ENCODE assay signal across 8 mouse cellular contexts in genomic region chr2:155050504-155051236, GRCm38 (mm10). TPM values are rescaled to one million over a fixed set of nuclear protein-coding genes. Genes with fewer than 3 reads are reported as not detected.
DNase-seq lines count a peak whose midpoint lies in the region; ATAC-seq and TF ChIP-seq lines count a peak whose summit lies in the region.

No protein-coding gene starts in this region.

- TF ChIP-seq CTCF in midbrain, postnatal 0 days (IDR thresholded peaks at IDR 0.05), result 0 out of 2 replicates have a peak, but pooled peaks have one; percentile 22

- no peaks in the 10 kb centered on the region for H3K9me3 ChIP-seq in embryonic facial prominence, embryonic 13.5 days
- H3K9me3 ChIP-seq in limb, embryonic 14.5 days (ENCODE audit: control insufficient read depth, low read length), result no peaks in the 10 kb centered on the region
- no peaks in the 10 kb centered on the region for H3K9me3 ChIP-seq in midbrain, postnatal 0 days (ENCODE audit: low read length)

- H3K4me1 ChIP-seq in embryonic facial prominence, embryonic 13.5 days, result peaks cover 29% of the 10 kb centered on the region
- H3K4me1 ChIP-seq in limb, embryonic 14.5 days (ENCODE audit: control insufficient read depth, insufficient read depth, low read length), result peaks cover 9% of the 10 kb centered on the region; the same call in 1 of the 2 replicates
- peaks cover 3% of the 10 kb centered on the region; the same call in 1 of the 2 replicates for H3K4me1 ChIP-seq in midbrain, postnatal 0 days (ENCODE audit: insufficient read depth, low read length)

- H3K4me3 ChIP-seq in embryonic facial prominence, embryonic 13.5 days, result peak overlapping the region; percentile 57
- peak overlapping the region; percentile 45 for H3K4me3 ChIP-seq in limb, embryonic 14.5 days (replicated peaks; ENCODE audit: low read length)
- H3K4me3 ChIP-seq in midbrain, postnatal 0 days (ENCODE audit: low read depth, low read length), result peak overlapping the region; percentile 39

- WGBS in embryonic facial prominence, embryonic 13.5 days, result under 1% methylated on average over 45 of the region's 45 CpGs
- WGBS in limb, embryonic 14.5 days, result 3% methylated on average over 45 of the region's 45 CpGs
- 2% methylated on average over 44 of the region's 45 CpGs for WGBS in midbrain, postnatal 0 days

- no peaks in the 10 kb centered on the region for H3K27me3 ChIP-seq in embryonic facial prominence, embryonic 13.5 days
- H3K27me3 ChIP-seq in limb, embryonic 14.5 days (ENCODE audit: control insufficient read depth, insufficient read depth, low read length), result no peaks in the 10 kb centered on the region
- no peaks in the 10 kb centered on the region for H3K27me3 ChIP-seq in midbrain, postnatal 0 days (ENCODE audit: insufficient read depth, low read length)

- H3K27ac ChIP-seq in embryonic facial prominence, embryonic 13.5 days, result peak overlapping the region; percentile 90
- peak overlapping the region; percentile 66 for H3K27ac ChIP-seq in limb, embryonic 14.5 days (replicated peaks; ENCODE audit: low read depth, low read length)
- H3K27ac ChIP-seq in midbrain, postnatal 0 days (ENCODE audit: low read depth, low read length), result peak overlapping the region; percentile 91

- TF ChIP-seq POLR2A in limb, embryonic 14.5 days (IDR thresholded peaks at IDR 0.05; ENCODE audit: borderline replicate concordance, extremely low read depth, insufficient read depth, insufficient read length), result 0 out of 2 replicates have a peak, but pooled peaks have one; percentile 67

- ATAC-seq in embryonic facial prominence, embryonic 13.5 days (ENCODE audit: insufficient number of reproducible peaks, insufficient read depth, low FRiP score, low TSS enrichment, low read depth), result peak; percentile 90
- peak; percentile 95 for ATAC-seq in limb, embryonic 14.5 days (ENCODE audit: low FRiP score, low read depth)
- peak; percentile 96 for ATAC-seq in midbrain, postnatal 0 days (ENCODE audit: low FRiP score)

- peak overlapping the region; percentile 72 for H3K9ac ChIP-seq in embryonic facial prominence, embryonic 13.5 days
- H3K9ac ChIP-seq in limb, embryonic 14.5 days (ENCODE audit: low read depth, low read length, severe bottlenecking), result peak overlapping the region; percentile 57
- H3K9ac ChIP-seq in midbrain, postnatal 0 days (replicated peaks; ENCODE audit: low read length, poor library complexity, severe bottlenecking), result peak overlapping the region; percentile 75

- H3K36me3 ChIP-seq in embryonic facial prominence, embryonic 13.5 days, result no peaks in the 10 kb centered on the region
- H3K36me3 ChIP-seq in limb, embryonic 14.5 days (ENCODE audit: control insufficient read depth, insufficient read depth, low read length), result no peaks in the 10 kb centered on the region
- H3K36me3 ChIP-seq in midbrain, postnatal 0 days (ENCODE audit: insufficient read depth, low read length), result no peaks in the 10 kb centered on the region

- H3K4me2 ChIP-seq in embryonic facial prominence, embryonic 13.5 days, result peak overlapping the region; percentile 77
- peak overlapping the region; percentile 67 for H3K4me2 ChIP-seq in limb, embryonic 14.5 days (replicated peaks; ENCODE audit: low read depth, low read length, severe bottlenecking)
- H3K4me2 ChIP-seq in midbrain, postnatal 0 days (ENCODE audit: low read depth, low read length, poor library complexity, severe bottlenecking), result peak overlapping the region; percentile 88

- peak; percentile 92 for DNase-seq in 3134 (ENCODE audit: extremely low read depth, insufficient read length, low spot score)
- peak; percentile 96 to 97 for DNase-seq in adrenal gland, postnatal 36 days
- DNase-seq in heart, adult 8-10 months (ENCODE audit: low spot score), result peak; percentile 89
- DNase-seq in kidney, adult 9 months, result peak; percentile 93
- peak; percentile 94 for DNase-seq in limb, embryonic 14.5 days (ENCODE audit: low spot score)
- DNase-seq in midbrain, postnatal 0 days (ENCODE audit: low spot score), result peak; percentile 97
- peak; percentile 96 for DNase-seq in spleen, postnatal 14 days (ENCODE audit: low spot score in 2 of 2)

RNA-seq across cellular contexts. Expression of gene Ahcy, which starts 23.6 kb away (rescaled TPM):
- 10 to 100 TPM; 36.5 to 37.1 TPM for total RNA-seq in adrenal gland, postnatal 36 days (2021)
- polyA plus RNA-seq in embryonic facial prominence, embryonic 13.5 days (2015; fragmentation: Nextera tagmentation; extraction: Ambion mirVana), result 68.1 and 80.8 TPM in 2 replicates
- 10 to 100 TPM; 13.0 to 14.9 (median 14.1) TPM for total RNA-seq in heart, adult 8-10 months (2022)
- polyA plus RNA-seq in limb, embryonic 14.5 days (2012; rRNA removed), result 123 and 133 TPM in 2 replicates
- 70.5 and 72.7 TPM in 2 replicates for polyA plus RNA-seq in limb, embryonic 14.5 days (2014; fragmentation: Nextera tagmentation; extraction: Ambion mirVana)
- 54.3 and 61.4 TPM in 2 replicates for total RNA-seq in midbrain, postnatal 0 days (2014; rRNA removed)
- 28.5 and 33.3 TPM in 2 replicates for polyA plus RNA-seq in midbrain, postnatal 0 days (2015; fragmentation: Nextera tagmentation; extraction: Ambion mirVana)

RNA-seq across cellular contexts. Expression of gene Gm14226, which starts 32.6 kb away (rescaled TPM):
- total RNA-seq in adrenal gland, postnatal 36 days (2021), result 1 to 10 TPM; 7.2 to 9.1 TPM
- 11.8 and 13.1 TPM in 2 replicates for polyA plus RNA-seq in embryonic facial prominence, embryonic 13.5 days (2015; fragmentation: Nextera tagmentation; extraction: Ambion mirVana)
- under 1 TPM in 3 of 4 experiments, not detected in 1; 0.17 to 0.25 (median 0.22) TPM for total RNA-seq in heart, adult 8-10 months (2022)
- 17.4 and 17.7 TPM in 2 replicates for polyA plus RNA-seq in limb, embryonic 14.5 days (2012; rRNA removed)
- 5.7 and 6.3 TPM in 2 replicates for polyA plus RNA-seq in limb, embryonic 14.5 days (2014; fragmentation: Nextera tagmentation; extraction: Ambion mirVana)
- not detected in 2 replicates for total RNA-seq in midbrain, postnatal 0 days (2014; rRNA removed)
- 0.06 and 0.07 TPM in 2 replicates for polyA plus RNA-seq in midbrain, postnatal 0 days (2015; fragmentation: Nextera tagmentation; extraction: Ambion mirVana)

Comparison
In these comparisons a context has a peak if more than half of its experiments do, and no peak if none do; other contexts are left out.
1. Peak in every context shown above with its lines: DNase-seq, ATAC-seq, H3K4me3 ChIP-seq and H3K27ac ChIP-seq.